Mouse (Mus musculus) WW6 (cell line): ENCODE data around the gene Atrnl1.

ENCODE experiments used
- DNase-seq: peaks from one replicate; pipeline ENCODE4 v3.0.0-alpha.2; 2013; ENCODE audit warnings: low read depth, low spot score

Gene Atrnl1

GRCm38 (mm10) chr19:58075252-58075651 is 464.4 kb downstream of the Atrnl1 start:
- DNase-seq: no peak

GRCm38 (mm10) chr19:58076961-58077371 is 466.1 kb downstream of the Atrnl1 start:
- no peak for DNase-seq

- DNase-seq: no peak
Measured at GRCm38 (mm10) chr19:58077529-58078070, 466.8 kb downstream of the Atrnl1 start.

- DNase-seq: no peak
Measured at GRCm38 (mm10) chr19:58080168-58080567, 469.3 kb downstream of the Atrnl1 start.

GRCm38 (mm10) chr19:58082751-58083150 is 471.9 kb downstream of the Atrnl1 start:
- no peak for DNase-seq

GRCm38 (mm10) chr19:58084826-58085225 is 474.0 kb downstream of the Atrnl1 start:
- DNase-seq: no peak

- DNase-seq: no peak
Measured at GRCm38 (mm10) chr19:58086734-58087133, 475.9 kb downstream of the Atrnl1 start.

GRCm38 (mm10) chr19:58087901-58088300 is 477.1 kb downstream of the Atrnl1 start:
- no peak for DNase-seq

GRCm38 (mm10) chr19:58088433-58088832 is 477.6 kb downstream of the Atrnl1 start:
- no peak for DNase-seq

GRCm38 (mm10) chr19:58091911-58092310 is 481.1 kb downstream of the Atrnl1 start:
- DNase-seq: no peak

GRCm38 (mm10) chr19:58094781-58095543 is 484.1 kb downstream of the Atrnl1 start:
- no peak for DNase-seq

GRCm38 (mm10) chr19:58095776-58096175 is 484.9 kb downstream of the Atrnl1 start:
- no peak for DNase-seq

- no peak for DNase-seq
Measured at GRCm38 (mm10) chr19:58097195-58097594, 486.4 kb downstream of the Atrnl1 start.

GRCm38 (mm10) chr19:58099539-58099938 is 488.7 kb downstream of the Atrnl1 start:
- DNase-seq: no peak

GRCm38 (mm10) chr19:58100381-58100780 is 489.5 kb downstream of the Atrnl1 start:
- no peak for DNase-seq

- no peak for DNase-seq
Measured at GRCm38 (mm10) chr19:58104544-58104943, 493.7 kb downstream of the Atrnl1 start.

- DNase-seq: no peak
Measured at GRCm38 (mm10) chr19:58107632-58108031, 496.8 kb downstream of the Atrnl1 start.

- no peak for DNase-seq
Measured at GRCm38 (mm10) chr19:58110491-58110890, 499.7 kb downstream of the Atrnl1 start.

- DNase-seq: no peak
Measured at GRCm38 (mm10) chr19:58111291-58111690, 500.5 kb downstream of the Atrnl1 start.

- no peak for DNase-seq
Measured at GRCm38 (mm10) chr19:58112151-58112550, 501.3 kb downstream of the Atrnl1 start.

- DNase-seq: no peak
Measured at GRCm38 (mm10) chr19:58113092-58113731, 502.4 kb downstream of the Atrnl1 start.

- no peak for DNase-seq
Measured at GRCm38 (mm10) chr19:58117595-58117994, 506.8 kb downstream of the Atrnl1 start.
